Mouse (Mus musculus): ENCODE results near the gene Tspan3. TPM values are rescaled to one million over a fixed set of nuclear protein-coding genes. Genes with fewer than 3 reads are reported as not detected.
A peak's percentile ranks its signal among the peaks of the same experiment; 100 is the strongest.

The Tspan3 gene
- polyA plus RNA-seq, 1 experiment from 2014 or later = 318 TPM

DNA sequence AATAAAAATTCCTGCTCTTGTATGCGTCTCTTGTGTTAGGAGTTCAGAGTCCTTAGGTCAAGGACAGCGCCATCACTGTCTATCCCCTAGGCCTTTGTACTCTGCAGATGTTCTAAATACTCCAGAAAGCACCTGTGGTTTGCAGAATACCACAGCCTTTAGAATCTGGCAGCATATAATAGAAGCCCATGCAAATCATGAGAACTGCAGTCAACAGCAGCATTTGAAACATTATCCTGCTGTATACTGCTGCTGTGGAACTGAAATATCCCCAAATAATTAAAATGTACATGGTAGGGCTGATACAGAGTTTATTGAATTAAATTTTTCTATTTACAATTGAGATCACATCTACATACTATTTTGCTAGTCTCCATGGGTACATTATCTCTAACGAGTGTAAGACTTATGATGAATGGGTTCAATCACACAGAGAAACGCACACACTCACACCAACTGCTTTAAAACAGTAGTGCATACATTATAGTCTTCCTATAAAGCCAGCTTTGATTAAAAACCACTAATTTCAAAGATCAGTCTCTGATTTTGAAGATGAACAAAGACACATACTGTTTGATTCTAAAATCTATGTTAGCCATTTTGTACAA, 29.6 kb downstream of the Tspan3 start:
- H3K9me3 ChIP-seq (ENCODE audit: control insufficient read depth, low read length) = no peaks in the 10 kb centered on the region
- peaks cover 14% of the 10 kb centered on the region for H3K36me3 ChIP-seq (ENCODE audit: control insufficient read depth, insufficient read depth, low read length)
- TF ChIP-seq CTCF (IDR thresholded peaks at IDR 0.05; ENCODE audit: low read depth) (no peak), EP300 (optimal IDR thresholded peaks at IDR 0.05) (no peak)
- ATAC-seq (ENCODE audit: low FRiP score, low TSS enrichment) = no peak
- H3K4me2 ChIP-seq (replicated peaks; ENCODE audit: low read depth) = no peak overlapping the region
- no peak overlapping the region for H3K27ac ChIP-seq (replicated peaks)
- DNase-seq (ENCODE audit: low spot score) = no peak
- no peak overlapping the region for H3K4me3 ChIP-seq (ENCODE audit: low read depth, low read length)
- no peak overlapping the region for H3K9ac ChIP-seq (ENCODE audit: low read length)
- H3K4me1 ChIP-seq (replicated peaks; ENCODE audit: control insufficient read depth, insufficient read depth) = peaks cover 3% of the 10 kb centered on the region; the same call in 1 of the 2 replicates
- 81% methylated on average over 4 of the region's 4 CpGs for WGBS
- no peaks in the 10 kb centered on the region for H3K27me3 ChIP-seq (ENCODE audit: control insufficient read depth, insufficient read depth, low read length)

- Histone ChIP-seq H3K9me3 (ENCODE audit: control insufficient read depth, low read length) (no peaks in the 10 kb centered on the region), H3K27me3 (ENCODE audit: control insufficient read depth, insufficient read depth, low read length) (no peaks in the 10 kb centered on the region), H3K27ac (replicated peaks) (peak overlapping the region; percentile 20), H3K4me3 (ENCODE audit: low read depth, low read length) (no peak overlapping the region), H3K4me1 (replicated peaks; ENCODE audit: control insufficient read depth, insufficient read depth) (peaks cover 3% of the 10 kb centered on the region; the same call in 1 of the 2 replicates), H3K9ac (ENCODE audit: low read length) (no peak overlapping the region), H3K4me2 (replicated peaks; ENCODE audit: low read depth) (no peak overlapping the region), H3K36me3 (ENCODE audit: control insufficient read depth, insufficient read depth, low read length) (peaks cover 14% of the 10 kb centered on the region)
- no peak for DNase-seq (ENCODE audit: low spot score)
- TF ChIP-seq EP300 (optimal IDR thresholded peaks at IDR 0.05) (no peak), CTCF (IDR thresholded peaks at IDR 0.05; ENCODE audit: low read depth) (no peak)
- WGBS = 72% methylated on average over 4 of the region's 4 CpGs
- no peak for ATAC-seq (ENCODE audit: low FRiP score, low TSS enrichment)
These were observed 30.7 kb downstream of the Tspan3 start for GRCm38 (mm10) chr9:56134614-56135013.

DNA sequence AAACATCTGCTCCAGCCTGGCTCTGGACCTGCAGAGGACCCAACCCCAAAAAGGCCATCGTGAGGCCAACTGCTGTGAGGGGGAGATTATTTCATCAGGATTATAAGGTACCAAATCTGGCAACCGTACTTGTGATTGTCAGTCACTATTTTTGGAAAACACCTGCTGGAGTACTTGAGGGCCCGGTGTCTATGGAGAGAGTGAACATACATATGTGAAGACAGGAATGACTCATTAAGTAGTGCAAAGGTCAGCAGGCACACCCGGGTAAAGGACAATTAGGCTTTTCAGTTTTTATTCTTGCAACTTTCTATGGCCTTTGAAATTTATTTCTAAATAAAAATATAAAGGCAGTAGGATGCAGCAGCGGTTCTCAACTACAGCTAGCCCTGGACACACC, 31.3 kb downstream of the Tspan3 start:
- peaks cover 14% of the 10 kb centered on the region for H3K36me3 ChIP-seq (ENCODE audit: control insufficient read depth, insufficient read depth, low read length)
- 65% methylated on average over 5 of the region's 5 CpGs for WGBS
- peak overlapping the region; percentile 40 for H3K27ac ChIP-seq (replicated peaks)

GRCm38 (mm10) chr9:56131813-56132525, 33.3 kb downstream of the Tspan3 start:
- H3K4me3 ChIP-seq (ENCODE audit: low read depth, low read length) = no peak overlapping the region
- H3K4me1 ChIP-seq (replicated peaks; ENCODE audit: control insufficient read depth, insufficient read depth) = peaks cover 3% of the 10 kb centered on the region; the same call in 1 of the 2 replicates
- no peaks in the 10 kb centered on the region for H3K9me3 ChIP-seq (ENCODE audit: control insufficient read depth, low read length)
- no peak overlapping the region for H3K4me2 ChIP-seq (replicated peaks; ENCODE audit: low read depth)
- no peak overlapping the region for H3K9ac ChIP-seq (ENCODE audit: low read length)
- H3K27me3 ChIP-seq (ENCODE audit: control insufficient read depth, insufficient read depth, low read length) = no peaks in the 10 kb centered on the region
- ATAC-seq (ENCODE audit: low FRiP score, low TSS enrichment) = peak; percentile 51
- WGBS = 32% methylated on average over 10 of the region's 10 CpGs
- TF ChIP-seq EP300 (optimal IDR thresholded peaks at IDR 0.05) (no peak), CTCF (IDR thresholded peaks at IDR 0.05; ENCODE audit: low read depth) (no peak)
- peaks cover 17% of the 10 kb centered on the region for H3K36me3 ChIP-seq (ENCODE audit: control insufficient read depth, insufficient read depth, low read length)
- peak overlapping the region; percentile 71 for H3K27ac ChIP-seq (replicated peaks)
- peak; percentile 67 for DNase-seq (ENCODE audit: low spot score)

More for the DNA sequence above, 31.3 kb downstream of the Tspan3 start:
- H3K27me3 ChIP-seq (ENCODE audit: control insufficient read depth, insufficient read depth, low read length) = no peaks in the 10 kb centered on the region
- no peak overlapping the region for H3K4me2 ChIP-seq (replicated peaks; ENCODE audit: low read depth)
- no peak overlapping the region for H3K9ac ChIP-seq (ENCODE audit: low read length)
- ATAC-seq (ENCODE audit: low FRiP score, low TSS enrichment) (no peak), DNase-seq (ENCODE audit: low spot score) (no peak)
- peaks cover 3% of the 10 kb centered on the region; the same call in 1 of the 2 replicates for H3K4me1 ChIP-seq (replicated peaks; ENCODE audit: control insufficient read depth, insufficient read depth)
- H3K4me3 ChIP-seq (ENCODE audit: low read depth, low read length) = no peak overlapping the region
- TF ChIP-seq EP300 (optimal IDR thresholded peaks at IDR 0.05) (no peak), CTCF (IDR thresholded peaks at IDR 0.05; ENCODE audit: low read depth) (no peak)
- H3K9me3 ChIP-seq (ENCODE audit: control insufficient read depth, low read length) = no peaks in the 10 kb centered on the region

- no peak overlapping the region for H3K4me2 ChIP-seq (replicated peaks; ENCODE audit: low read depth)
- WGBS = 44% methylated on average over 4 of the region's 4 CpGs
- no peaks in the 10 kb centered on the region for H3K27me3 ChIP-seq (ENCODE audit: control insufficient read depth, insufficient read depth, low read length)
- peak overlapping the region; percentile 71 for H3K27ac ChIP-seq (replicated peaks)
- H3K36me3 ChIP-seq (ENCODE audit: control insufficient read depth, insufficient read depth, low read length) = peaks cover 11% of the 10 kb centered on the region
- ATAC-seq (ENCODE audit: low FRiP score, low TSS enrichment) (no peak), DNase-seq (ENCODE audit: low spot score) (no peak)
- no peak overlapping the region for H3K4me3 ChIP-seq (ENCODE audit: low read depth, low read length)
- H3K9me3 ChIP-seq (ENCODE audit: control insufficient read depth, low read length) = no peaks in the 10 kb centered on the region
- peaks cover 3% of the 10 kb centered on the region; the same call in 1 of the 2 replicates for H3K4me1 ChIP-seq (replicated peaks; ENCODE audit: control insufficient read depth, insufficient read depth)
- TF ChIP-seq CTCF (IDR thresholded peaks at IDR 0.05; ENCODE audit: low read depth) (no peak), EP300 (optimal IDR thresholded peaks at IDR 0.05) (no peak)
- no peak overlapping the region for H3K9ac ChIP-seq (ENCODE audit: low read length)
These were observed 34.7 kb downstream of the Tspan3 start for GRCm38 (mm10) chr9:56130536-56130935.

DNA sequence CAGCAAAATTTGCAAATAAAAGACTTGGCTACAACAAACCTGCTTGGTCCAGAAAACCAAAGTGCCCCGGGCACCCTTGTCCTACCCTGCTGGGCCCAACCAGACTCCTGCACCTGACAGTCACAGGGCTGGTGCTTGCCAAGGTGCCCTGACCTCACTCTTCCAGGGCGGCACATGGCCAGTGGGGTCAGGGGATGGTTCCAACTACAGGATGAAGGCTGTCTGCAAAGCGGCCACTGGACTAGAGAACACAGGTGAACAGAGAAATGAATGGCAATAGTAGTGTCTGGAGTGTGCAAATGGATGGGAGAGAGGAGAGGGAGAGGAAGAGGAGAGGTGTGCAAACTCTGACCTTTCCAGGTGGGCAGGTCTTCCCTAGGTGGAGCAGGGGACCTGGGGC, 35.3 kb downstream of the Tspan3 start:
- DNase-seq (ENCODE audit: low spot score) (peak; percentile 35), ATAC-seq (ENCODE audit: low FRiP score, low TSS enrichment) (no peak)
- peaks cover 11% of the 10 kb centered on the region for H3K36me3 ChIP-seq (ENCODE audit: control insufficient read depth, insufficient read depth, low read length)
- no peak overlapping the region for H3K4me3 ChIP-seq (ENCODE audit: low read depth, low read length)
- H3K9ac ChIP-seq (ENCODE audit: low read length) = no peak overlapping the region
- peaks cover 3% of the 10 kb centered on the region; the same call in 1 of the 2 replicates for H3K4me1 ChIP-seq (replicated peaks; ENCODE audit: control insufficient read depth, insufficient read depth)
- no peaks in the 10 kb centered on the region for H3K27me3 ChIP-seq (ENCODE audit: control insufficient read depth, insufficient read depth, low read length)
- 68% methylated on average over 3 of the region's 3 CpGs for WGBS
- H3K9me3 ChIP-seq (ENCODE audit: control insufficient read depth, low read length) = no peaks in the 10 kb centered on the region
- TF ChIP-seq EP300 (optimal IDR thresholded peaks at IDR 0.05) (no peak), CTCF (IDR thresholded peaks at IDR 0.05; ENCODE audit: low read depth) (no peak)
- no peak overlapping the region for H3K4me2 ChIP-seq (replicated peaks; ENCODE audit: low read depth)
- H3K27ac ChIP-seq (replicated peaks) = peak overlapping the region; percentile 81
